Mouse (Mus musculus): ENCODE data around the gene Sgf29.
A peak's percentile ranks its signal among the peaks of the same experiment; 100 is the strongest.

Gene Sgf29

GRCm38 (mm10) chr7:126649231-126650051 is at the start of gene Sgf29:
TSS of gene Sgf29 (plus strand) at chr7:126649309.
- peak; percentile 96 for DNase-seq

DNA sequence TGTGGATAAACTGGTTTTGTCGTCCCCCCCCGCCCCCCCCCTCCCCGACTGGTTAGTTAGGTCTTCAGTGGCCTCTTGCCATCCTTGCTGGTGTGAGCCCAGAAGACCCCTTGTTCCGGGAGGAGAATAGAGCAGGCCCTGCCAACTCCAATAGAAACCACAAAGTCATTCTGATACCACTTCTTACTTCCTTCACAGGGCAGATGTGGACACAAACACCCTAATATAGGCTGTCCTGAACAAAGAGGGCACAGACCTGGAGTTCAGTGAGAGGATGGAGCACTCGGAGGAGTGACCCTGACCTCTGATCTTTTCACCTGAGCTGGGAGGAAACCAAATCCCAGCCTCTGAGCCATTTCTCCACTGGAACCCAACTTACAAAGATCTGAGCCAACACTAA is 47.2 kb upstream of the Sgf29 start:
- no peak for DNase-seq

GRCm38 (mm10) chr7:126602650-126603049 is 46.5 kb upstream of the Sgf29 start:
- no peak for DNase-seq

GRCm38 (mm10) chr7:126606611-126607010 is 42.5 kb upstream of the Sgf29 start:
- no peak for DNase-seq

GRCm38 (mm10) chr7:126607064-126607463 is 42.0 kb upstream of the Sgf29 start:
- DNase-seq = no peak

DNA sequence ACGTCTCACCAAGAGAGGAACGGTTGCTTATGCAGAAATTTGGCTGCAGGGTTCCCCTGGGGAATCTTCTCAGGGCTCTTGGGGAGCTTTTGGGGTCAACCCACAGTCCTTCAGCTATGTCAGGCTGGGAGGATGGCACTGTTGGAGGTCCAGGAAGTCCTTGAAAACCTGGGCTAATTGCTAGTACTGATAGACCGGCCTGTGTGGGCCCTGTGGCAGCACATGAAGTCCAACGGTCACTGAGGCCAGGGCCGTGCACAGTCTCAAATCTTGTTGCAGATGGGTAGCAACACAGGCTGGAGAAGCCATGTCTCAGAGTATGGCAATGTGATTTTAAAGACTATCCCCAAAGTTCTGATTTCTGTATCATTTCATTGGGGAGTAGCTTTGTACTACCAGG is 41.3 kb upstream of the Sgf29 start:
- DNase-seq = no peak

GRCm38 (mm10) chr7:126612736-126613135 is 36.4 kb upstream of the Sgf29 start:
- DNase-seq = no peak

DNA sequence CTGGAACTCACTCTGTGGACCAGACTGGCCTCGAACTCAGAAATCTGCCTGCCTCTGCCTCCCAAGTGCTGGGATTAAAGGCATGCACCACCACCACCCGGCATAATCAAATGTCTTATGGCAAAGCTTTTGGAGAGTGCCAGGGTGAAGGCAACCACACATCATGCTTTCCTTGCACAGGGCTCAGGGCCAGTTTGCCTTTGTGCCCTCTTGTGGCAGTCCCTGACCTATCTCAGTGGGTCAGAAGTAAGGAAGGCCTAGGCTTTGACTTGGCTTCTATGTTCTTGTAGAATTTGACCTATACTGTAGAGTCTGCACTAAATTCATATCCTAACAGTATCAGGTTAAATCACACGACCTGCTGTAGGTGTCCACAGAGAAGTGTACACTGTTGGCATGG is 32.4 kb upstream of the Sgf29 start:
- no peak for DNase-seq

DNA sequence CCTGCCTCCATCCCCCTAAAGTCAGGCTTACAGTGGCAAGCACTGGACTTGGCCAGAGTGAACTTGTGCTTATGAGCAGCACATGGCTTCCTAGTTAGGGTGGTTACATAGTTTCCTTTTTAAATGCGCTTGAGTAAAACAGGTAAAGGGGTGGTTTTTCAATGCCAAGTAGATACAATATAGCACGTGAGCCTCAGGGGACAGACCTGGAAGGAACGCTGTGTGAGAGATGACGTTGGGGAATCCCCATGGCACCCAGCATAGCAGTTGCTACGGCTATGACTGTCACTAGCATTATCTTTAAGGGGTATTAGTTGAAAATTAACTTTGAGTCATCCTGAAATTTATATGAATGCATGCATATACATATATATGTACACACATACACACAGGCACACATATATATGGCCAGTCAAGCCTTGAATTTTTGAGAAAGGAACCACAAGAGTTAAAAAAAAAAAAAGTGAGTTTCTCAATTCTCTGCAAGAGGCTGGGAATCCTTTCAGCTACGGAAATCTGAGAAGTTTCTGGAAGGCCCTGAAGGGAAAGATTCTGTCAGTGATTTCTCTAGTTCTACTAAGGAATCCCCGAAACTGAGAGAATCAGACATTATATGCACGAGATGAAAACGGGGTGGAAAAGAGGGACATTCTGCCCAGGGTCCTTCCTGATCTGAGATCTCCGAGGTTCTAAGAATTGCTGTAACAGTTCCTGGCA is 29.4 kb upstream of the Sgf29 start:
- DNase-seq = no peak

- DNase-seq = no peak
Observed at GRCm38 (mm10) chr7:126621452-126622359, 27.4 kb upstream of the Sgf29 start.

DNA sequence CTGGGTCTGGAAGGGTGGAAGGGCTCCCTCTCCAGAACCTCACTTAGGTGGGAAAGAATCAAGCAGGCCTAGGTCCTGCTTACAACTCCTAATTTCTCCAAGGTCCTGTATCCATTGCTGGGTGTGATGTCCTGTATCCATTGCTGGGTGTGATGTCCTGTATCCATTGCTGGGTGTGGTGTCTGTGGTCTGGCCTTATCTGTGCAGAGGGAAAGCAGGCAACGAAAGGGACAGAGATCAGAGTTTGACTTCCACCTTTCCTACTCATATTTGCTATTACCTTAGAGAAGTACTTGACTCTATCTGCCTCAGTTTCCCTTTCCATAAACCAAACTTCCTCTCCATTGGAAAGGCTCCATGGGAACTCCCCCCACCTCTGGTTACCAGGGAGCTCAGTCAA is 25.7 kb upstream of the Sgf29 start:
- no peak for DNase-seq

DNA sequence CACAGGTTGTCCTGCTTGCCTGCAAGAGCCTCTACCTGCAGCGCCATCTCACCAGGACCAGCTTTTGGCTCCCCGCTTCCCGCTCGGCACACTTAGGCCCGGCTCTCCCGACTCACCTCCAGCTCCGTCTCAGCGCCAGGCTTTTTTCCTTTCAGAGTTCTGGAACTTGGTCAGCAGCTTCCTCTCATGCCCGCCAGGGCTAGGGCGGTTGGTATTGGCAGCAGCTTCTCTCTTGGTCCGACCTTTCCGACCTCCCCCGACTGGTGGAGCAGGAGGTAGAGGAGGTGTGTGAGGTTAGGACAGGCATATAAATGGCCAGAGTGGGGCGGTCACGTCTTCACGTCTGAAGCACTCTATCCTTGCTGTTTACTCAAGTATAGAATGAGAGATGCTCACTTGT is 24.3 kb upstream of the Sgf29 start:
- DNase-seq = no peak

DNA sequence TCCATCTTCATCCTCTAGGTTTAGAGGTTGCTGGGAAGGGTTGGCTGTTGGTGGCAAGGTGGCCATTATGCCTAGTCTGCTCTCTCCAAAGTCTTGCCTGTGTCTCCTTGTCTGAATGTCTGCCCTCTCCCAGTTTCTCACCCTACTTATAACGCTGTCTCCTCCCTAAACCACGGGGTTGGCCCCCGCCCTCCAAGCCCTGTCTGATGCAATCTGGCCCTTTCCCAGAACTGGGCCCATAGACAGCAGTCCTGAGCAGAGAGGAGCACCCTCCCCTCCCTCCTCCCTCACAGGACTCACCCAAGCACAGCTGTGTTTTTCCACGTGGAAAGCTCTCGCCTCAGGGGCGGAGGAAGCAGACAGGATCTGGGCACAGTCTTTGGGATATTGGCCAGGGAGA is 23.7 kb upstream of the Sgf29 start:
- no peak for DNase-seq

DNA sequence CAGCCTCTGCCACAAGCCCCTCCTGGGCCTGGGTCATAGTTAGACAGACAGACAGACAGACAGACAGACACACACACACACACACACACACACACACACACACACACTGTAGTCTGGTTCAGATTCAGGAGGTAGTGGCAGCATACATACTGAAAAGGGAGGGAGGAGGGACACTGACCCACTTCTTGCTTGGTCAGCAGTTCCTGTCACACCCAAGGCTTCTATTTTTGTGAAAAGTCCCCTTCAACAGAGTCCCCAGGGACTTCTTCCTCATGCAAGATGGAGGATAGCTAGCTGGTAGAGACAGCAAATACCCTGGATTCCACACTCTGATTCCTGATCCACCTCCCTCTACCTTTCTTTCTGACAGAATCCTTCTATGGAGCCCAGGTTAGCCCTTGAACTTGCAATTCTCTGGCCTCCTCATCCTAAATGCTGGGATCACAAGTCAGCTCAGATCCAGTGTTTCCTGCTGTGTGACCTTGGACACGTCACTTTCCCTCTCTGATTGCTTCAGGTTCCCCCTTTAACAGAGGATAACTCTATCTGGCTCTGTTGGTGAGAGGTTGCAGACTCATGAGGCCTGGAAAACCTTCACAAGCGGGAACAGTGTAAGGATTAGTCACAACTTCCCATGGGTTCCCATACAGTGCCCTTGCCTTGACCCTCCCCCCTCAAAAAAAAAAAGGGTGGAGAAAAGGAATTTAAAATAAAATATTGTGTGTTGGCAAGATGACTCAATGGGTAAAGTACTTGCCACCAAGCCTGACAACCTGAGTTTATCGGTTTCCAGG is 23.1 kb upstream of the Sgf29 start:
- DNase-seq = no peak

- DNase-seq = no peak
Observed at GRCm38 (mm10) chr7:126628111-126628510, 21.0 kb upstream of the Sgf29 start.

DNA sequence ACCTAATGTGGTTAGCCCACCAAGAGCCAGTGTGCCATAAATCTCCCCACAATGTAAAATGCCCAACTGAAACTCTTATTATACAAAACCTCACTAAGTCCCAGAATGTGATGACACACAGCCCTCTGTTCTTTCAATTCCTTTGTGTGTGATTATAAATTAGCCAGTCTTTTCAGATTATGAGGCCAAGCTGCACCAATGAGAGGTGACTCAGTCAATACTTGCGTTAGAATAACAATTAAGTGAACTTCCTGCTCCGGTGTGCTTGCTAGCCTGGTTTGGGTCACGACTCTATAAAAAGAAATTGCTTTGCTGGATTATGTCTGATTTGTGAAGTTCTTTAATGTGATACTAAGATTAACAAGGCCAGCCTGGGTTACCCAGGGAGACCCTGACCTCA is 19.2 kb upstream of the Sgf29 start:
- DNase-seq = no peak

- no peak for DNase-seq
Observed at GRCm38 (mm10) chr7:126630824-126631518, 18.1 kb upstream of the Sgf29 start, which contains the start of gene Nupr1. TSS of gene Nupr1 (minus strand) at chr7:126630861.

- DNase-seq = no peak
Observed at GRCm38 (mm10) chr7:126632478-126632877, 16.6 kb upstream of the Sgf29 start.

DNA sequence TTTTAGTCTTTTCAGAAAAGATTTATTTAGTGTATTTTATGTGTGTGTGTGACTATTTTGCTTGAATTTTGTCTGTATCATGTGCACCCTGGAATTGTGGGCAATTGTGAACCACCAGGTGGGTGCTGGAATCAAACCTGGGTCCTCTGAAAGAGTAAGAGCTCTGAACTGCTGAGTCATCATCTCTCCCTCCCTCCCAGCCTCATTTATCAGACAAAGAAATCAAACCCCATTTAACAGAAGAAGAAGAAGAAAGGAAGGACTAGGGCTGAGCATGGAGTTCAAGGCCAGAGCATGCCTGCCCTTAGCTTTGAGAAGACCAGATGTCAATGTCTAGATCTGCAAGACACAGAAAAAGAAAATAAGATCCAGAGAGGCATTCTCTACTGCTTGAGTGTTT is 13.7 kb upstream of the Sgf29 start:
- DNase-seq = no peak

DNA sequence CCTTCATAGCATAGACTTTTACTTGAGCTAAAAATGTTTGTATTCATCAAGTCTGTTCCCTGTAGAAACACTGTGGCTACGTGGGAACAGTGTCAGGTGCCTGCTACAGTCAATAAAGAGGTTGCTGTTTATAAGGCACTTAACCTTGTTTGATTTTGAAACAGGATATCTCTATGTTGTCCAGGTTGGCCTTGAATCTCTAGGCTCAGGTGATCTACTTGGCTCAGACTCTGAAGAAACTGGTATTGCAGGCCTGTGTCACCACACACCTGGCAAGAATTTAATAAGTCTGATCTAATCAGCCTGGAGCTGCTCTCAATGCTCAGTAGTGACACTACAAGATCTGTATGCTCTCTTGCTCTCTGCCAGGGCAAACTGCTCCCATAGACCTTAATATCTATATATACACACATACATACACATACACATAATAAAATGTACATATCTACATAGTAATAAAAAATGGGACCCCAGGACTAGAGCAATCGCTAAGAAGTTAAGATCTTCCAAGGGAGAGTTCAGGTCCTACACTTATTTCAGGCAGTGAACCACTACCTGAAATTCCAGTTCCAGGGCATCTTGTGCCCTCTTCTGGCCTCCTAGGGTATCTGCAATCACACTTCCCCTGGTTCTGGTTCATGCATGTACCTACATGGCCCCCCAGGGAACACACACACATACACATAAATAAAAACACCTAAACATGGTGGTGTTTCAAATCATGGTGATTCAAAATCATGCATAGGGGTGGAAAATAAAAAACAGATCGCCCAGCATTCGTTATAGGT is 12.2 kb upstream of the Sgf29 start:
- DNase-seq = peak; percentile 54
